Mouse (Mus musculus): ENCODE measurements around the gene Xrra1. TPM values are rescaled to one million over a fixed set of nuclear protein-coding genes. Genes with fewer than 3 reads are reported as not detected.

Gene Xrra1
- polyA plus RNA-seq, 2 experiments, result not detected

DNA sequence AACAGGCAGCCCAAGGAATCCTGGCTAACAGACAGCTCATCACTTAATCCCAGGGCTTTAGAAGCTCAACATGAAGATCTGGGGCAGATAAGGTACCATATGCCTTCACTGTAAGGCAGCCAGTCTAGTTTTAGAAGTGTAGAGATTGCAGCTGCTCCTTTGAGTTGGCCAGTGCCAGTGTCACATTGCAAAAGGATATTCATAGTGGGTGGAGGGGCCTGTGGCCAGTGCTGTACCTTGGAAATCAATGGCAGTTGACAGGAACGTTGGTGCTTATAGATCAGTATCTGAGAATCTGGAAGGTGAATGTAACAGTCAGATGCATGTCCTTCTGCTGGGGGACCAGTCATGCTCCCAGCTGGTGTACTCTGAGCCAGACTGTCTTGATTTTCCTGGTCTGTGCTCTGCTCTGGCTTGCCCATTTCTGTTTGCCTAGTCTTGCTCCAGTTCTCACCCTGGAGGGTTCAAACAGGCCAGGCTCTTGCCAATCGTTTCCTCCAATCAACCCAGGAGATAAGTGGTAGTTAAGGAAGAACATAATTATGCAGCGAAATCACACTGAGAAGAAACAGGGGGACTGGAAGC lies 45.6 kb downstream of the Xrra1 start:
- 15% methylated on average over 3 of the region's 3 CpGs for WGBS (ENCODE audit: insufficient replicate concordance)

DNA sequence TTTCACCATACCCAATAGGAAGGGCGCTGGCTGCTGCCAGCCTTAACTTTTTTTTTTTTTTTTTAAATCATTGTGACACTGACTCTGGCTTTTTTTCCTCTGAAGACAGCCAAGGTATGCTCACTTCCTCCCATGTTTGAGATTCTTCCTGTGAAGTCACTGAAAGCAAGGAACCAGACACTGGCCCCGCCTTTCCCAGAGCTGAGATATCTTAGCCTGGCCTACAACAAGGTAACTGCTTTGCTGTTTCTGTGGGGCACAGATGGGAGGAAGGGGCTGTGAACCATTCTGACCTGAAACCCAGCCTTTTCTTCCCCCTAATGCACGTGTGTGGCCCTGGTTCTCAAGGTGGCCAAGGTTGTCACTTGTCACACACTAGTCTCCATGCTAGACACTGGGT lies 47.4 kb downstream of the Xrra1 start:
- DNase-seq (ENCODE audit: low read depth in 3 of 3, low spot score in 3 of 3) (no peak), ATAC-seq (ENCODE audit: insufficient read depth) (no peak)
- Histone ChIP-seq H3K9ac (replicated peaks) (no peak overlapping the region), H3K36me3 (replicated peaks; ENCODE audit: control insufficient read depth, insufficient read depth, low read depth) (no peaks in the 10 kb centered on the region), H3K27me3 (ENCODE audit: control insufficient read depth, insufficient read depth, low read length) (no peaks in the 10 kb centered on the region), H3K4me2 (ENCODE audit: low read depth) (no peak overlapping the region), H3K27ac (no peak overlapping the region), H3K4me1 (replicated peaks; ENCODE audit: control insufficient read depth in 2 of 2, insufficient read depth in 2 of 2, low read length in 1 of 2) (peaks cover 4 to 14% of the 10 kb centered on the region in 2 experiments), H3K4me3 (ENCODE audit: insufficient read depth in 1 of 2, low read depth in 2 of 2, low read length in 2 of 2) (no peak overlapping the region), H3K9me3 (ENCODE audit: control insufficient read depth, low read length) (no peaks in the 10 kb centered on the region)
- TF ChIP-seq CTCF (IDR thresholded peaks at IDR 0.05; ENCODE audit: low read depth) (no peak), EP300 (IDR thresholded peaks at IDR 0.05; ENCODE audit: low read depth) (no peak)
- 50% methylated on average over 3 of the region's 3 CpGs for WGBS (ENCODE audit: insufficient replicate concordance)

More for the DNA sequence above, 45.6 kb downstream of the Xrra1 start:
- Histone ChIP-seq H3K27me3 (ENCODE audit: control insufficient read depth, insufficient read depth, low read length) (no peaks in the 10 kb centered on the region), H3K9ac (replicated peaks) (no peak overlapping the region), H3K36me3 (replicated peaks; ENCODE audit: control insufficient read depth, insufficient read depth, low read depth) (no peaks in the 10 kb centered on the region), H3K4me1 (replicated peaks; ENCODE audit: control insufficient read depth in 2 of 2, insufficient read depth in 2 of 2, low read length in 1 of 2) (peaks cover 4 to 14% of the 10 kb centered on the region in 2 experiments), H3K27ac (no peak overlapping the region), H3K4me2 (ENCODE audit: low read depth) (no peak overlapping the region), H3K4me3 (ENCODE audit: insufficient read depth in 1 of 2, low read depth in 2 of 2, low read length in 2 of 2) (no peak overlapping the region), H3K9me3 (ENCODE audit: control insufficient read depth, low read length) (no peaks in the 10 kb centered on the region)
- ATAC-seq (ENCODE audit: insufficient read depth), result no peak
- TF ChIP-seq CTCF (IDR thresholded peaks at IDR 0.05; ENCODE audit: low read depth) (no peak), EP300 (IDR thresholded peaks at IDR 0.05; ENCODE audit: low read depth) (no peak)
- no peak for DNase-seq (ENCODE audit: low read depth in 3 of 3, low spot score in 3 of 3)

DNA sequence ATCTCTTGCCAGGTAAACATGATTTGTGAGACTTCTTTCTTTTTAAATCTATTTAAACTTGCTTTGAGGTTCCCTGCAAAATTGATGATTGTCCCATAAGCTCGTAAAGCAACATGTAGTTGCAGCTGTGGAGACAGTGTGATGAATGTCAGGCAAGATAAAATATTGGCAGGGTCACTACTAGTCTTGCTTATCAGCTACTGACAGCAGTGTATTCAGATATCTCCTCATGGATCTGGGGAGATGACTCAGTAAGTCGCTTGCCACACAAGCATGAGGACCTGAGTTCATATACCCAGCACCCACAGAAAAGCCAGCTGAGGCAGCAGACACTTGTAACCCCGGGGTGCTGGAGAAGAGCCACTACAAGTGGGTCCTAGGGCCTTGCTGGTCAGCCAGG lies 48.5 kb downstream of the Xrra1 start:
- H3K27me3 ChIP-seq (ENCODE audit: control insufficient read depth, insufficient read depth, low read length), result no peaks in the 10 kb centered on the region
- ATAC-seq (ENCODE audit: insufficient read depth) (peak; percentile 71), DNase-seq (ENCODE audit: low read depth in 3 of 3, low spot score in 3 of 3) (peak in 2 of 3 experiments; percentile 24 to 38)
- 28% methylated on average over 3 of the region's 3 CpGs for WGBS (ENCODE audit: insufficient replicate concordance)
- no peaks in the 10 kb centered on the region for H3K36me3 ChIP-seq (replicated peaks; ENCODE audit: control insufficient read depth, insufficient read depth, low read depth)
- no peak overlapping the region for H3K4me3 ChIP-seq (ENCODE audit: insufficient read depth in 1 of 2, low read depth in 2 of 2, low read length in 2 of 2)
- H3K4me1 ChIP-seq (replicated peaks; ENCODE audit: control insufficient read depth in 2 of 2, insufficient read depth in 2 of 2, low read length in 1 of 2), result peaks cover 4 to 14% of the 10 kb centered on the region in 2 experiments
- H3K27ac ChIP-seq, result no peak overlapping the region
- TF ChIP-seq EP300 (IDR thresholded peaks at IDR 0.05; ENCODE audit: low read depth) (peak; percentile 50; the same call in 1 of the 2 replicates), CTCF (IDR thresholded peaks at IDR 0.05; ENCODE audit: low read depth) (no peak)
- no peaks in the 10 kb centered on the region for H3K9me3 ChIP-seq (ENCODE audit: control insufficient read depth, low read length)
- H3K4me2 ChIP-seq (ENCODE audit: low read depth), result no peak overlapping the region
- H3K9ac ChIP-seq (replicated peaks), result no peak overlapping the region

DNA sequence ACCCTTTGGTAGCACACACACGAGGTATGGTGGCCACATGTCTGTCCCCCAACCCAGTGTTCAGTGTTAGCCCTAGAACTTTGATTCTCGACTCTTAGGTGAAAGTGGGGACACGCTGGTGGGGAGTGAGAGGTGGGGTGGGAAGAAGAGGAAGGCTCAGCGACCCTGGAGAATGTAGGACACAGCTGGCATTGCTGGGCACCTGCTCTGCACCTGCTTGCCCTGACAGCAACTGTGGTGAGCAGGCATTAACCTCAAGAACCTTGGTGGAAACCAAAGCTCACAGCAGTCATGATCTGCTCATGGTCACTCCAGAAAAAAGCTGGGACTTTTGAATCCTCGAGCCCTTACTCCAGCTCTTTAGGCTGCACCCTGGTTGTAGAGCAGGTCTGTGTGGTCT lies 52.1 kb downstream of the Xrra1 start:
- Histone ChIP-seq H3K36me3 (replicated peaks; ENCODE audit: control insufficient read depth, insufficient read depth, low read depth) (no peaks in the 10 kb centered on the region), H3K9ac (replicated peaks) (no peak overlapping the region), H3K9me3 (ENCODE audit: control insufficient read depth, low read length) (no peaks in the 10 kb centered on the region), H3K4me3 (ENCODE audit: insufficient read depth in 1 of 2, low read depth in 2 of 2, low read length in 2 of 2) (no peak overlapping the region), H3K4me2 (ENCODE audit: low read depth) (no peak overlapping the region), H3K27me3 (ENCODE audit: control insufficient read depth, insufficient read depth, low read length) (peaks cover 3% of the 10 kb centered on the region; the same call in 1 of the 2 replicates), H3K27ac (no peak overlapping the region), H3K4me1 (replicated peaks; ENCODE audit: control insufficient read depth in 2 of 2, insufficient read depth in 2 of 2, low read length in 1 of 2) (peaks cover 4 to 14% of the 10 kb centered on the region in 2 experiments)
- no peak for TF ChIP-seq CTCF (IDR thresholded peaks at IDR 0.05; ENCODE audit: low read depth)
- no peak for TF ChIP-seq EP300 (IDR thresholded peaks at IDR 0.05; ENCODE audit: low read depth)
- no peak for DNase-seq (ENCODE audit: low read depth in 3 of 3, low spot score in 3 of 3)
- no peak for ATAC-seq (ENCODE audit: insufficient read depth)
- 52% methylated on average over 5 of the region's 5 CpGs for WGBS (ENCODE audit: insufficient replicate concordance)

DNA sequence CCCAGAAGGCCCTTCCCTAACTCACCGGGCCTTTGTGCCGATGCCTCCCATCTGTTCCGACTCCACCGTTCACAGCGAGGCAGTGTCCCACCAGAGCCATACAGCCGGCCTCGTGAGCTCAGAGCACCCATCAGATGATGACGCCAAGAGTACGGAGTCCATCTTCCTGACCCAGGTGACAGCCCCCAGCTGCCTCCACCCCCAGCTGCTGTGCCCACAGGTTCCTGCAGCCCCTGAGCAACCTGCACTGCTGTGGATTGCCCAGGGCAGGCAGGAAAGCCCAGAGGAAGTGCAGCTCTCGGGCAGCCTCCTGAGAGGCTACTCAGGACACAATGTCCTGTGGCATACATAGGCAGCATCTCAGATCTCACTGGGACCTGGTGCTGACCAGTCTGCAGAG lies 55.4 kb downstream of the Xrra1 start:
- H3K36me3 ChIP-seq (replicated peaks; ENCODE audit: control insufficient read depth, insufficient read depth, low read depth), result no peaks in the 10 kb centered on the region

More for the DNA sequence above, 55.4 kb downstream of the Xrra1 start:
- no peaks in the 10 kb centered on the region for H3K9me3 ChIP-seq (ENCODE audit: control insufficient read depth, low read length)
- H3K27ac ChIP-seq, result no peak overlapping the region
- no peak overlapping the region for H3K4me3 ChIP-seq (ENCODE audit: insufficient read depth in 1 of 2, low read depth in 2 of 2, low read length in 2 of 2)
- H3K27me3 ChIP-seq (ENCODE audit: control insufficient read depth, insufficient read depth, low read length), result peaks cover 27% of the 10 kb centered on the region
- TF ChIP-seq EP300 (IDR thresholded peaks at IDR 0.05; ENCODE audit: low read depth) (no peak), CTCF (IDR thresholded peaks at IDR 0.05; ENCODE audit: low read depth) (no peak)
- H3K4me1 ChIP-seq (replicated peaks; ENCODE audit: control insufficient read depth in 2 of 2, insufficient read depth in 2 of 2, low read length in 1 of 2), result no peaks in the 10 kb centered on the region
- DNase-seq (ENCODE audit: low read depth in 3 of 3, low spot score in 3 of 3) (no peak), ATAC-seq (ENCODE audit: insufficient read depth) (no peak)
- no peak overlapping the region for H3K9ac ChIP-seq (replicated peaks)
- H3K4me2 ChIP-seq (ENCODE audit: low read depth), result no peak overlapping the region
- 67% methylated on average over 10 of the region's 10 CpGs for WGBS (ENCODE audit: insufficient replicate concordance)

All from liver, embryonic 14.5 days (tissue).